Mouse (Mus musculus): Measurements from ENCODE around the gene BC005537.
"Not testable (repeated sequence)": the region's sequence is repeated elsewhere in the genome, so short reads cannot be mapped to it uniquely, and the experiment has no call there.

BC005537 gene

GRCm38 (mm10) chr13:24799925-24800673, 1.4 kb upstream of the BC005537 start:
- DNase-seq (ENCODE audit: low read depth, low spot score): peak; percentile 52

GRCm38 (mm10) chr13:24800674-24801307, 666 bp upstream of the BC005537 start:
- peak; percentile 97 for DNase-seq (ENCODE audit: low read depth, low spot score)

DNA sequence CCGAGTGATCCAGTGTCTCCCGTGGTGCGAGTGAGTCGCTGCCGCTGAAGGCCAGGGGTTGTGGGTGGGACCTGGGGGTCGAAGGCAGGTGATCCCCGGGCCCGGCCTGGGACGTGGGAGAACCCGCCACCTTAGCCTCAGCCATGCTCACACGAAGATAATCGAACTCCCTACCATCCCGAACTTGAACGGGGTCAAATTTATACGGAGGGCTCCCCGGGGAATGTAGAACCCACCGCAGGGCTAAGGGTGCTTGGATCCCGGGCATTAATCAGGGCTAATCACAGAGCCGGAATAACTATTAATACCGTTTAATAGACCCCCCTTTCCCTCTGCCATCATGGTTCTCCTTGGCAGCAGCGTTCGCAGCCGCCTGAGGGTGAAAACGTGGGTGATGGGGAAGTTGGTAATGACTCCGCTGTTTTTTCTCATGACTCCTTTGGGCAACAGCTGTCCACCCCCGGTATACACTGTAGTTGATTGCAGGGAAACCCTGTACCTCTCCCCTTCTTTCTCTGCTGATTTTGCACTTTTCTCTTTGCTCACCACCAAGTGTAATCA, 754 bp downstream of the BC005537 start:
- peak; percentile 56 for DNase-seq (ENCODE audit: low read depth, low spot score)

DNA sequence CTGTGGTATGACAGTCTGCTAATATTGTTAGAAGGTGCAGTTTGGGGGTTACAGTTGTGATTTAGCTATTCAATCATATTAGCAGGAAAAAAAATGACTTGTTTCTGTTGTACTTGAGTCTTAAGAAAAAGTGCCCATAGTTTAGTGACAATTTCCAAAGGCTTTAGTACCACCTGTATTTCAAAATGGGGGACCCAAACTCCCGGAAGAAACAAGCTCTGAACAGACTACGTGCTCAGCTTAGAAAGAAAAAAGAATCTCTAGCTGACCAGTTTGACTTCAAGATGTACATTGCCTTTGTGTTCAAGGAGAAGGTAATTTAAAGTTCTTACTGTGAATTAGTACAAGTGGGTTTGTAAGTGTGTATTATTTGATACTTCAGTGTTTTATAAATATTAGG, 1.7 kb downstream of the BC005537 start:
- no peak for DNase-seq (ENCODE audit: low read depth, low spot score)

GRCm38 (mm10) chr13:24806079-24806478, 4.6 kb downstream of the BC005537 start:
- no peak for DNase-seq (ENCODE audit: low read depth, low spot score)

DNA sequence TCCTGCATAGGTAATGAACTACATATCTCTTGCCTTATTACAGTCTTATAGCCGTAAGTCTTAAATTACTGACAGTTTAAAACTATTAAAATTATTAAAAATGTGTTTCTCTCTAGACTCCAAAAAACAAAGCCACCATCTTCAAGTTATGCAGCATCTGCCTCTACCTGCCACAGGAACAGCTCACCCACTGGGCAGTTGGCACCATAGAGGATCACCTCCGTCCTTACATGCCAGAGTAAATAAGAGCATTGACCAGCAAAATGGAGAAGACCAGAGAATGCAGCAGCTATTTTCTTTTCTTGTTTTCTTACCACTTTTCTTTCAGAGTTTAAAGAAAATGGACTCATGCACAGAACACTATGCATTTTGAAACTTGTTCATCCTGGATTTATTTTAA, 11.1 kb downstream of the BC005537 start:
- no peak for DNase-seq (ENCODE audit: low read depth, low spot score)

DNA sequence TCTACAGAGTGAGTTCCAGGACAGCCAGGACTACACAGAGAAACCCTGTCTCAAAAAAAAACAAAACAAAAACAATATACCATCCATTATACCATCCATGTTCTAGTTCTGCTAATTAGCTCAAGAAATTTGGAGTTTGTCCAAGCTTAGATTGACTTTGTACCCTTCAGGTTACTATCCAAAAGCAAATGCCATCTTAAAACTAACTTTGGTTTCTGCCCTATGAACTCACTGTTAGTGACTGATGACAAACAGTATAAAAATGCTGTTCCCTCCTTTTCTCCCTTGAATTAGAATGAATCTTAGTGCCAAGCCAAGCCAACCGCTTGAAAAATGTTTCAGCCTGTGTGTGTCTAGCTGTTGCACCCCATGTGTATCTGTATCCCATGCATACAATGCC, 13.2 kb downstream of the BC005537 start:
- no peak for DNase-seq (ENCODE audit: low read depth, low spot score)

GRCm38 (mm10) chr13:24816125-24817092, 15.0 kb downstream of the BC005537 start:
- no peak for DNase-seq (ENCODE audit: low read depth, low spot score)

DNA sequence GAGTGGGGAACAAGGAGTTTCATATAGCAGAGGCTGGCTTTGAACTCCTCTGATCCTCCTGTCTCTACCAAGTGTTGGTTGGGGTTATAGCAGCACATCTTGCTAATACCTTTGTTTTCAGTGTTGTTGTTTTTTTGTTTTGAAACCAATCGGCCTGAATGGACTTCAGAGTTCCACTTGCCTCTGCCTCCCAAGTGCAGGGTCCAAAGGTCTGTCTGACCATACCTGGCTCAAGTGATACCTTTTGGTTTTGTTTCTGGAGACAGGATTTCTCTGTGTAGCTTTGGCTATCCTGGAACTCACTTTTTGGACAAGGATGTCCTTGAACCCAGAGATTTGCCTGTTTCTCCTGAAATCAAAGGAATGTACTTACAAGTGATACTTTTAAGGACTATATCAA, 18.5 kb downstream of the BC005537 start:
- DNase-seq (ENCODE audit: low read depth, low spot score): no peak

- DNase-seq (ENCODE audit: low read depth, low spot score): no peak
These were observed 21.3 kb downstream of the BC005537 start for GRCm38 (mm10) chr13:24822663-24823343.

GRCm38 (mm10) chr13:24824647-24825046, 23.2 kb downstream of the BC005537 start:
- no peak for DNase-seq (ENCODE audit: low read depth, low spot score)

GRCm38 (mm10) chr13:24825587-24825986, 24.1 kb downstream of the BC005537 start:
- no peak for DNase-seq (ENCODE audit: low read depth, low spot score)

GRCm38 (mm10) chr13:24826116-24826515, 24.7 kb downstream of the BC005537 start:
- DNase-seq (ENCODE audit: low read depth, low spot score): no peak

GRCm38 (mm10) chr13:24830756-24831352, 29.4 kb downstream of the BC005537 start:
- DNase-seq (ENCODE audit: low read depth, low spot score): no peak

- DNase-seq (ENCODE audit: low read depth, low spot score): peak; percentile 99
These were observed 30.1 kb downstream of the BC005537 start, which contains the start of the genes Acot13 and Tdp2 for GRCm38 (mm10) chr13:24831353-24832130. Acot13 (minus strand) TSS chr13:24831540. Tdp2 (plus strand) TSS chr13:24831679.

DNA sequence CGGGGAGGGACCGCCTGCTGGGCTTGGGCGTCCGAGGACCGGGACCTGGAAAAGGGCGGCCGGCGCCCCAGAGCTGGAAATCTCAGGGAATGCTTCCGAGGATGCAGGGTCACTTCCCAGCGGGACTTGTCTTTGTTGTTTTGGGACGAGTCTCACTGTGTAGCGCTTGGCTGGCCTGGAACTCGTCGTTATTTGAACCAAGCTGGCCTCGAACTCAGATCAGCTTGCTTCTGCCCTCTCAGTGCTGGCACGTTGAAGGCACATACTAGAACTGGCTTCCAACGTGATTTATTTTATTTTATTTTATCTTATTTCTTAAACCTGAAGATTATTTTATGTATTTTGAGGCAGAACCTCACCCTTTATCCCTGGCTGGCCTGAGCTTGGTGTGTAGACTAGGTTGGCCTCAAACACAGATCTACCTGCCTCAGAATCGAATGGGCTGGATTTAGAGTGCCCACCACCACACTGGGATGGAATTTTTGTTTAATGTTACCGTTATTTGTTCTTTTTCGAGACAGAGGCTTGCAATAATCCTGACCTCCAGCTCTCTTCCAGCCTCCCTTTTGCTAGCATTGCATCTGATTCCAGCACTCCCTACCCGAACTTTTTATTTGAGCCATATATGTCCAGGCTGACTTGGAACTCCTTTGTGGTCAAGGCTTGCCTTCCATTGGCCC, 30.8 kb downstream of the BC005537 start:
- no peak for DNase-seq (ENCODE audit: low read depth, low spot score)

GRCm38 (mm10) chr13:24832811-24833155, 31.3 kb downstream of the BC005537 start:
- no peak for DNase-seq (ENCODE audit: low read depth, low spot score)

DNA sequence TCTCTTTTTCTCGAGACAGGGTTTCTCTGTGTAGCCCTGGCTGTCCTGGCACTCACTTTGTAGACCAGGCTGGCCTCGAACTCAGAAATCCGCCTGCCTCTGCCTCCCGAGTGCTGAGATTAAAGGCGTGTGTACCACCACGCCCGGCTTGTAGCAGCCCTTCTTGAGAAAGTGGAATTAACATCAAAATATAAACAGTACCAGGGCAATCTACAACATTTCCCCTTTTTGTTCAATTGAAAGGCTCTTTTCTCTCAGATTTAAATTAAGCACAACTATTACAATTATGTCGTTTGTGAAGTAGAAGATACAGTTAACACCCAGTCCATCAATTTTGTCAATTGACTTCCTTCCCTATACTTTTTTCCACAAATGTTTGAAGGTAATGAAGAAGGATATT, 36.3 kb downstream of the BC005537 start:
- DNase-seq (ENCODE audit: low read depth, low spot score): not testable (repeated sequence)

DNA sequence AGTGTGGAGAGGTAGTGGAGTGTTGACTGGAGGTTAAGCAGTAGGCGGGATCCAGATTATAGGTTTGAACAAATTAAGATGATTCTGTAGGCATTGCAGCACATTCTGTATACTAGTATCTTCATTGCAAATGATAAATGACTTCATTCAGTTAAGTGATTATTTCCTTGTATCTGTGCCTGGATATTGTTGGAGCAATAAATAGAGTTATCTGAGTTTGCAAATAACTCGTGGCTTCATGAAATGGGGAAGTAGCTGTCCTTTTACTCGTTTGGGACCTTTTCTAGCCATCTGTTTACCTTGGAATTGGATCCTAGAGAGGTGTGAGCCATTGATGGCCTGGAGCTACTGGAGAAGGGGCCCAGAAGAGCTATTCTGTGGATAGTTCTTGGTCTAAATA, 38.4 kb downstream of the BC005537 start:
- no peak for DNase-seq (ENCODE audit: low read depth, low spot score)

Measured in CD4-positive helper T cell, adult 2 months (primary cell).